ENCODE assay signal across 8 mouse cellular contexts in genomic region chr14:21500154-21501047, GRCm38 (mm10). TPM values are rescaled to one million over a fixed set of nuclear protein-coding genes. Genes with fewer than 3 reads are reported as not detected.
A peak's percentile ranks its signal among the peaks of the same experiment; 100 is the strongest.
DNase-seq lines count a peak whose midpoint lies in the region; ATAC-seq lines count a peak whose summit lies in the region.

No protein-coding gene starts in this region.

- WGBS in hindbrain, embryonic 16.5 days, result under 1% methylated on average over 67 of the region's 75 CpGs
- under 1% methylated on average over 74 of the region's 75 CpGs for WGBS in macrophage (ENCODE audit: missing documents)

- ATAC-seq in hindbrain, embryonic 16.5 days, result peak; percentile 97

- H3K36me3 ChIP-seq in hindbrain, embryonic 16.5 days (ENCODE audit: control insufficient read depth, insufficient read depth, low read length), result no peaks in the 10 kb centered on the region
- no peaks in the 10 kb centered on the region for H3K36me3 ChIP-seq in macrophage (ENCODE audit: inconsistent target)

- peaks cover 15% of the 10 kb centered on the region; the same call in 1 of the 2 replicates for H3K79me2 ChIP-seq in macrophage (ENCODE audit: inconsistent target)

- no peaks in the 10 kb centered on the region for H3K9me3 ChIP-seq in hindbrain, embryonic 16.5 days (ENCODE audit: control insufficient read depth, low read length)

- H3K9ac ChIP-seq in hindbrain, embryonic 16.5 days (ENCODE audit: low read depth, low read length), result peak overlapping the region; percentile 99

- no peaks in the 10 kb centered on the region for H3K27me3 ChIP-seq in hindbrain, embryonic 16.5 days (replicated peaks; ENCODE audit: control insufficient read depth, insufficient read depth, low read length)

- H3K4me3 ChIP-seq in hindbrain, embryonic 16.5 days (ENCODE audit: low read length), result peak overlapping the region; percentile 94
- peak overlapping the region; percentile 42 for H3K4me3 ChIP-seq in macrophage (ENCODE audit: inconsistent target)

- peak overlapping the region; percentile 99 for H3K27ac ChIP-seq in hindbrain, embryonic 16.5 days (ENCODE audit: low read depth, low read length)
- H3K27ac ChIP-seq in macrophage, result no peak overlapping the region

- peaks cover 23% of the 10 kb centered on the region for H3K4me1 ChIP-seq in hindbrain, embryonic 16.5 days (ENCODE audit: control insufficient read depth, insufficient read depth, low read depth, low read length)

- peak; percentile 97 for DNase-seq in WW6 (ENCODE audit: low read depth, low spot score)
- DNase-seq in cerebellum, postnatal 4 days (ENCODE audit: low spot score in 2 of 2), result peak; percentile 99 to 100
- DNase-seq in gastrocnemius, adult 18-20 months (ENCODE audit: low spot score), result peak; percentile 100
- DNase-seq in left cerebral cortex, adult 18-20 months (ENCODE audit: low spot score in 2 of 2), result peak; percentile 99
- DNase-seq in right cerebral cortex, adult 18-20 months, result peak; percentile 100
- DNase-seq in urinary bladder, postnatal 10 days (ENCODE audit: low spot score), result peak; percentile 99

- peak overlapping the region; percentile 88 for H3K4me2 ChIP-seq in hindbrain, embryonic 16.5 days (ENCODE audit: low read length)

RNA-seq across cellular contexts. Expression of gene Kat6b, which starts 19.2 kb away (rescaled TPM):
- 10 to 100 TPM; 20.4 to 22.4 TPM for total RNA-seq in gastrocnemius, adult 18-20 months (2021)
- polyA plus RNA-seq in hindbrain, embryonic 16.5 days (2015; fragmentation: Nextera tagmentation; extraction: Ambion mirVana), result 14.2 and 16.0 TPM in 2 replicates
- 100 to 1,000 TPM; 126 to 132 TPM for total RNA-seq in left cerebral cortex, adult 18-20 months (2021)
- total RNA-seq in macrophage (2018; cell fraction: chromatin; rRNA removed), result 100 to 1,000 TPM in 3 of 26 experiments, 10 to 100 TPM in 23; 13.5 to 109 (median 56.6) TPM
- total RNA-seq in macrophage (2018; cell fraction: cytosol; rRNA removed), result 10 to 100 TPM in 5 of 26 experiments, 1 to 10 TPM in 21; 3.1 to 11.7 (median 7.0) TPM
- 10 to 100 TPM in 25 of 26 experiments, 1 to 10 TPM in 1; 8.8 to 67.0 (median 26.7) TPM for total RNA-seq in macrophage (2018; cell fraction: nucleus; rRNA removed)
- polyA plus RNA-seq in macrophage (2018), result 4.3 to 10.1 TPM (median 5.2 TPM) in 3 replicates

Comparison
In these comparisons a context has a peak if more than half of its experiments do, and no peak if none do; other contexts are left out.
1. RNA of gene Kat6b, which starts 19.2 kb away (total RNA-seq): 126 to 132 TPM in left cerebral cortex, adult 18-20 months; 20.4 to 22.4 TPM in gastrocnemius, adult 18-20 months; every median in the first group is over 4 times any median in the second.
2. Peak in every context shown above with its lines, with median percentiles within 50 percentile points of each other: DNase-seq.